Mouse (Mus musculus) testis, adult 2 months (tissue): Measurements from ENCODE around the gene Crtc3.

Source experiments
- CTCF ChIP-seq: fragments of 200-500 bp; IDR thresholded peaks from 2 replicates; pipeline ENCODE4 v1.5.1; 2012; ENCODE audit warnings: low read depth, mild to moderate bottlenecking, inconsistent platforms, low read length, moderate library complexity; ENCODE audit not compliant: control insufficient read depth, insufficient read depth, insufficient replicate concordance
- POLR2A ChIP-seq: fragments of 200-500 bp; IDR thresholded peaks from 2 replicates; pipeline ENCODE4 v1.6.1; 2012; ENCODE audit warnings: low read depth, mild to moderate bottlenecking, inconsistent platforms, low read length, moderate library complexity; ENCODE audit not compliant: control insufficient read depth

DNA sequence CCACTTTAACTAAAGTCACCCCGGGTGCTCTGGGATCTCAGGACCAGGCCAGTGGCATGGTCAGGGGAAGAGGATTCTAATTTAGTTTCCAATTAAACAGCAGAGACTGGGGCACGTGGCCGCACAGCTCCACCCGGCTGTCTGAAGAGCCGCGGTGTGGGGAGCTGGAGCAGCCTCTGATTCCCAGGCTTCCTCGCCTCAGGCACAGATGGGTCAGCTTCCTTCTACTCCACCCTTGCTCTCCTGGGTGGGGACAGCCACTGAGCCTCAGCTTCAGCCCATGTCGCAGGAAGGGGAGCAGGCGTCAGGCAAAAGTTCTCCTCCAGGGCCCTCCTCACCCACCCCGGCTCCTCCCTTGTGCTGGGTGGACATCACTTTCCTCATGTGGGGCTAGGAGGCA is 101.0 kb downstream of the Crtc3 start:
- TF ChIP-seq CTCF (no peak), POLR2A (no peak)
